26 mouse cellular contexts compared by ENCODE assay signal in genomic region chr10:21048726-21049125, GRCm38 (mm10).
DNase-seq lines count a peak whose midpoint lies in the region; ATAC-seq and TF ChIP-seq lines count a peak whose summit lies in the region.
"Had no signal": no experiment of that assay in that cellular context is flagged by ENCODE, and none has a peak within 500 bp of the region (broad histone marks: within the 10 kb centered on the region; RNA-seq: fewer than 3 reads in every experiment).

No protein-coding gene starts in this region.

- no peaks in the 10 kb centered on the region for H3K27me3 ChIP-seq in heart, embryonic 16.5 days (ENCODE audit: control insufficient read depth, insufficient read depth, low read length)
- H3K27me3 ChIP-seq in midbrain, embryonic 11.5 days (ENCODE audit: control insufficient read depth, insufficient read depth, low read length): no peaks in the 10 kb centered on the region
- no peaks in the 10 kb centered on the region for H3K27me3 ChIP-seq in liver, postnatal 0 days (ENCODE audit: insufficient read depth, low read length)
- H3K27me3 ChIP-seq: embryonic facial prominence, embryonic 15.5 days; heart, embryonic 13.5 days; hindbrain, embryonic 13.5 days; liver, embryonic 15.5 days; midbrain, embryonic 12.5 days had no signal

- 0 out of 2 replicates have a peak, but pooled peaks have one; percentile 10 for ATAC-seq in heart, embryonic 16.5 days (replicated peaks; ENCODE audit: extremely low read depth, insufficient read depth, low FRiP score)
- no peak for ATAC-seq in midbrain, embryonic 11.5 days (ENCODE audit: low FRiP score)
- ATAC-seq in liver, postnatal 0 days: no peak
- ATAC-seq: activated CD4-positive, CD25-positive, alpha-beta regulatory T cell, adult 4 months; forebrain, embryonic 16.5 days; inflammation-experienced regulatory T-cells, adult 6 months had no signal

- H3K27ac ChIP-seq in heart, embryonic 16.5 days (ENCODE audit: low read length): peak overlapping the region; percentile 39; the same call in 1 of the 2 replicates
- no peak overlapping the region for H3K27ac ChIP-seq in midbrain, embryonic 11.5 days (ENCODE audit: low read depth, low read length)
- no peak overlapping the region for H3K27ac ChIP-seq in liver, postnatal 0 days (ENCODE audit: low read depth)
- H3K27ac ChIP-seq: embryonic facial prominence, embryonic 15.5 days; heart, adult 2 months; heart, embryonic 13.5 days; hindbrain, embryonic 13.5 days; kidney, postnatal 0 days; limb, embryonic 10.5 days; liver, embryonic 15.5 days; macrophage; midbrain, embryonic 12.5 days had no signal

- H3K4me3 ChIP-seq in heart, embryonic 16.5 days (ENCODE audit: low read length): no peak overlapping the region
- no peak overlapping the region for H3K4me3 ChIP-seq in midbrain, embryonic 11.5 days (ENCODE audit: low read depth, low read length)
- H3K4me3 ChIP-seq in liver, postnatal 0 days (ENCODE audit: low read depth, low read length): no peak overlapping the region
- H3K4me3 ChIP-seq: embryonic facial prominence, embryonic 15.5 days; heart, adult 2 months; heart, embryonic 13.5 days; hindbrain, embryonic 13.5 days; limb, embryonic 10.5 days; liver, embryonic 15.5 days; midbrain, embryonic 12.5 days had no signal

- no peak for TF ChIP-seq CTCF in liver, postnatal 0 days (IDR thresholded peaks at IDR 0.05; ENCODE audit: low read depth)

- H3K9ac ChIP-seq in heart, embryonic 16.5 days (ENCODE audit: low read length): no peak overlapping the region
- H3K9ac ChIP-seq in midbrain, embryonic 11.5 days (ENCODE audit: low read length): no peak overlapping the region
- no peak overlapping the region for H3K9ac ChIP-seq in liver, postnatal 0 days (replicated peaks)
- H3K9ac ChIP-seq: embryonic facial prominence, embryonic 15.5 days; heart, embryonic 13.5 days; hindbrain, embryonic 13.5 days; liver, embryonic 15.5 days; midbrain, embryonic 12.5 days had no signal

- H3K9me3 ChIP-seq in heart, embryonic 16.5 days (replicated peaks; ENCODE audit: control insufficient read depth, low read length): 0 out of 2 replicates have a peak, but pooled peaks cover 3% of the 10 kb centered on the region
- H3K9me3 ChIP-seq in midbrain, embryonic 11.5 days (ENCODE audit: control insufficient read depth, low read length): no peaks in the 10 kb centered on the region
- H3K9me3 ChIP-seq in liver, postnatal 0 days (ENCODE audit: low read length): no peaks in the 10 kb centered on the region
- H3K9me3 ChIP-seq: embryonic facial prominence, embryonic 15.5 days; hindbrain, embryonic 13.5 days; limb, embryonic 10.5 days; liver, embryonic 15.5 days; midbrain, embryonic 12.5 days had no signal

- H3K4me2 ChIP-seq in heart, embryonic 16.5 days (ENCODE audit: low read depth, low read length): no peak overlapping the region
- H3K4me2 ChIP-seq in midbrain, embryonic 11.5 days: no peak overlapping the region
- H3K4me2 ChIP-seq in liver, postnatal 0 days (ENCODE audit: low read depth, low read length): no peak overlapping the region
- H3K4me2 ChIP-seq: embryonic facial prominence, embryonic 15.5 days; heart, embryonic 13.5 days; hindbrain, embryonic 13.5 days; liver, embryonic 15.5 days; midbrain, embryonic 12.5 days had no signal

- DNase-seq in heart, adult 18-20 months: no peak
- peak; percentile 44 for DNase-seq in induced T-regulatory cell, adult 2 months (ENCODE audit: low read depth)
- peak; percentile 60 to 75 for DNase-seq in thymus, postnatal 10 days (ENCODE audit: low spot score in 2 of 2)
- no peak for DNase-seq in midbrain, embryonic 11.5 days (ENCODE audit: low spot score, missing footprints)
- DNase-seq in liver, postnatal 0 days: no peak
- no peak for DNase-seq in gastrocnemius, postnatal 10 days
- DNase-seq: adrenal gland, adult 8-10 months; cerebellum, adult 2 months; cerebellum, postnatal 36 days; gastrocnemius, postnatal 25 days; heart, adult 2 months; kidney, adult 18-20 months; liver; right cerebral cortex, postnatal 25 days had no signal

- no peak for TF ChIP-seq EP300 in liver, postnatal 0 days (IDR thresholded peaks at IDR 0.05; ENCODE audit: low read depth)

- WGBS in heart, embryonic 16.5 days: 56% methylated on average over 8 of the region's 8 CpGs
- WGBS in midbrain, embryonic 11.5 days: 90% methylated on average over 8 of the region's 8 CpGs
- 73% methylated on average over 8 of the region's 8 CpGs for WGBS in liver, postnatal 0 days (ENCODE audit: insufficient replicate concordance)

- H3K4me1 ChIP-seq in heart, embryonic 16.5 days (ENCODE audit: control insufficient read depth, insufficient read depth, low read length): no peaks in the 10 kb centered on the region
- H3K4me1 ChIP-seq in midbrain, embryonic 11.5 days (ENCODE audit: control insufficient read depth, insufficient read depth, low read length): no peaks in the 10 kb centered on the region
- H3K4me1 ChIP-seq in liver, postnatal 0 days (ENCODE audit: insufficient read depth): no peaks in the 10 kb centered on the region
- H3K4me1 ChIP-seq: embryonic facial prominence, embryonic 15.5 days; hindbrain, embryonic 13.5 days; liver, embryonic 15.5 days; midbrain, embryonic 12.5 days had no signal

- no peaks in the 10 kb centered on the region for H3K36me3 ChIP-seq in heart, embryonic 16.5 days (ENCODE audit: control insufficient read depth, insufficient read depth)
- H3K36me3 ChIP-seq in midbrain, embryonic 11.5 days (ENCODE audit: control insufficient read depth, insufficient read depth, low read length): no peaks in the 10 kb centered on the region
- H3K36me3 ChIP-seq in liver, postnatal 0 days (replicated peaks; ENCODE audit: insufficient read depth, low read length): no peaks in the 10 kb centered on the region
- H3K36me3 ChIP-seq: embryonic facial prominence, embryonic 15.5 days; heart, embryonic 13.5 days; limb, embryonic 10.5 days; liver, embryonic 15.5 days; midbrain, embryonic 12.5 days had no signal

Comparison
In these comparisons a context has a peak if more than half of its experiments do, and no peak if none do; other contexts are left out.
1. DNase-seq: peak in induced T-regulatory cell, adult 2 months (single experiment) and thymus, postnatal 10 days (2 of 2); none in heart, adult 18-20 months (0 of 2), midbrain, embryonic 11.5 days (single experiment), liver, postnatal 0 days (single experiment) and gastrocnemius, postnatal 10 days (single experiment).